Mouse (Mus musculus): ENCODE results near the gene Podn. TPM values are rescaled to one million over a fixed set of nuclear protein-coding genes. Genes with fewer than 3 reads are reported as not detected.

Podn gene
- polyA plus RNA-seq, 2 experiments: 0.25 to 0.66 TPM

DNA sequence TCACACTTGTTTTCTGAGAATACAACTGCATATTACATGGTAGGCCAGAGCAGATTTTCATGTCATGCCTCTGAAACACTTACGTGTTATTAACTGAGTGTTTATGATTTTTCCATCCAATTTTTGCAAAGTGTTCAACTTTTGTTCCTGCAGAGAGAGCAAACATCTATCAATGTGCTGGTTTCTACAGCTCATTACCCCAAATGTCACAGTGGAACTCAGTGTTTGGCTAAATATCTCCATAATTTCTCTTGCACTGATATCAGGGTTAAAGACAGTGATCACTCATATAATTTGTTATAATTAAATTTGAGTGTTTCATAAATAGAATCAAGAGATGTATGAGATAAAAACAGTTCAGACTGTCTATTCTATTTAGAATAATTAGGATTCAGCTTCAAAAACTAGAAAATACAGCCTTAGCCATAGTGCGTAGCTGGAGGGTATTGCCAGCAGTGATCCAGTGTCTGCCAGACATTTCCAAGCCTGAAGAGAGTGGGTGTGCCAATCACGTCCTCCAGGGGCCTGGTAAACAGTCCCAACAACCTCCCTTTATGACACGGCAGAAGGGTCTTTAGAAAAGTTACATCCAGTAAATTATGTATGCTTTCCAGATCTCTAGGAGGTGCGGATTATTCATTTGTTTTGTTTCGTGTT lies 3.4 kb downstream of the Podn start:
- Histone ChIP-seq H3K4me2 (ENCODE audit: low read depth) (no peak overlapping the region), H3K9me3 (ENCODE audit: control insufficient read depth, low read length) (no peaks in the 10 kb centered on the region), H3K27me3 (ENCODE audit: control insufficient read depth, insufficient read depth, low read length) (no peaks in the 10 kb centered on the region), H3K4me1 (replicated peaks; ENCODE audit: control insufficient read depth in 2 of 2, insufficient read depth in 2 of 2, low read length in 1 of 2) (no peaks in the 10 kb centered on the region), H3K36me3 (replicated peaks; ENCODE audit: control insufficient read depth, insufficient read depth, low read depth) (no peaks in the 10 kb centered on the region), H3K4me3 (ENCODE audit: insufficient read depth in 1 of 2, low read depth in 2 of 2, low read length in 2 of 2) (no peak overlapping the region), H3K27ac (no peak overlapping the region), H3K9ac (replicated peaks) (no peak overlapping the region)
- WGBS (ENCODE audit: insufficient replicate concordance): 71% methylated on average over 6 of the region's 6 CpGs
- DNase-seq (ENCODE audit: low read depth in 3 of 3, low spot score in 3 of 3) (no peak), ATAC-seq (ENCODE audit: insufficient read depth) (no peak)
- TF ChIP-seq CTCF (IDR thresholded peaks at IDR 0.05; ENCODE audit: low read depth) (no peak), EP300 (IDR thresholded peaks at IDR 0.05; ENCODE audit: low read depth) (no peak)

DNA sequence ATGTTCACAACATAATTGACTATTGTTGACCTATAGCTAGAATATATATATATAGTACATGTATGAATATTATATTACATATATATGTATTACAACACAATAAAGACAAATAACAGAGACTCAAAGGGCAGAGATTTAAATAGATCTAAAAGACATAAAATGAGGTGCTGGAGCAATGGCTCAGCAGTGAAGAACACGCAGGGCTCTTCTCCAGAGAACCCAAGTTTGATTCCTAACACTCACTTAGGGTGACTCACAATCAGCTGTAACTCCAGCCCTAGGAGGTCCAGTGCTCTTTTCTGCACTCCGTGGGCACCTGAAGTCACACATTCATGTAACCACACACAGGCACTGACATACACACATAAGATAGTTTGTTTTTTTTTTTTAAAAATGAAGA lies 12.3 kb downstream of the Podn start:
- no peak overlapping the region for H3K4me2 ChIP-seq (ENCODE audit: low read depth)
- no peak overlapping the region for H3K27ac ChIP-seq
- ATAC-seq (ENCODE audit: insufficient read depth) (no peak), DNase-seq (ENCODE audit: low read depth in 3 of 3, low spot score in 3 of 3) (no peak)
- no peak overlapping the region for H3K4me3 ChIP-seq (ENCODE audit: insufficient read depth in 1 of 2, low read depth in 2 of 2, low read length in 2 of 2)
- 71% methylated on average over 2 of the region's 2 CpGs for WGBS (ENCODE audit: insufficient replicate concordance)
- TF ChIP-seq CTCF (IDR thresholded peaks at IDR 0.05; ENCODE audit: low read depth): no peak
- TF ChIP-seq EP300 (IDR thresholded peaks at IDR 0.05; ENCODE audit: low read depth): no peak
- H3K27me3 ChIP-seq (ENCODE audit: control insufficient read depth, insufficient read depth, low read length): no peaks in the 10 kb centered on the region
- no peaks in the 10 kb centered on the region for H3K36me3 ChIP-seq (replicated peaks; ENCODE audit: control insufficient read depth, insufficient read depth, low read depth)
- H3K4me1 ChIP-seq (replicated peaks; ENCODE audit: control insufficient read depth in 2 of 2, insufficient read depth in 2 of 2, low read length in 1 of 2): peaks cover 0 to 4% of the 10 kb centered on the region in 2 experiments; a peak in 2 of 4 replicates
- H3K9ac ChIP-seq (replicated peaks): no peak overlapping the region
- H3K9me3 ChIP-seq (ENCODE audit: control insufficient read depth, low read length): no peaks in the 10 kb centered on the region

DNA sequence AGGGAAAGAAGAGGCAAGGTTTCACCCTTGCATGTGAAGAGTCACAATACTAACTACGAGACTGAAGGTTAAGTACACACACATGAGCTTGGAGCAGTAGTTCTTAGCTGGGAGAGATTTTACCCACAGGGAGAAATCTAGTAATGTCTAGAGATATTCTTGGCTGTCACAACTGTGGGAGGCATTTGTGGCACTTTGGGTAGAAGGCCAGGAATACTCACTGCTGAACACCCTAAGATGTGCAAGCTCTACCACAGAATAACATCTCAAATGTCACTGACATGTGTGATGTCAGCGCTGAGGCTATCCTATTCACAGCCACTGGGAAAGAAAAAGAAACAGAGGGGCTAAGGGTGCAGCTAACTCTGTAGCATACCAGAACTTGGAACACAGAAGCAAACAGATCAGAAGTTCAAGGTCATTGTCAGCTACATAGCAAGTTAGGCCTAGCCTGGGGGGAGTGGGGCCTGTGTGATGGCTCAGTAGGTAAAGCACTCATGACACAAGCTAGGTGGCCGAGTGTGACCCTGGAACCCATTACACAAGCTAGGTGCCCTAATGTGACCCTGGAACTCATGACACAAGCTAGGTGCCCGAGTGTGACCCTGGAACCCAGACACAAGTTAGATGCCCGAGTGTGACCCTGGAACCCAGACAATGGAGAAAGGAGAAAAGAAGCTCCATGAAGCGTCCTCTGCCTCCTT lies 13.1 kb downstream of the Podn start:
- no peak overlapping the region for H3K4me3 ChIP-seq (ENCODE audit: insufficient read depth in 1 of 2, low read depth in 2 of 2, low read length in 2 of 2)
- 59% methylated on average over 6 of the region's 6 CpGs for WGBS (ENCODE audit: insufficient replicate concordance)
- H3K4me1 ChIP-seq (replicated peaks; ENCODE audit: control insufficient read depth in 2 of 2, insufficient read depth in 2 of 2, low read length in 1 of 2): peaks cover 0 to 4% of the 10 kb centered on the region in 2 experiments; a peak in 2 of 4 replicates
- H3K9ac ChIP-seq (replicated peaks): no peak overlapping the region
- H3K4me2 ChIP-seq (ENCODE audit: low read depth): no peak overlapping the region
- no peaks in the 10 kb centered on the region for H3K27me3 ChIP-seq (ENCODE audit: control insufficient read depth, insufficient read depth, low read length)
- TF ChIP-seq CTCF (IDR thresholded peaks at IDR 0.05; ENCODE audit: low read depth): no peak
- TF ChIP-seq EP300 (IDR thresholded peaks at IDR 0.05; ENCODE audit: low read depth): no peak
- H3K36me3 ChIP-seq (replicated peaks; ENCODE audit: control insufficient read depth, insufficient read depth, low read depth): no peaks in the 10 kb centered on the region
- DNase-seq (ENCODE audit: low read depth in 3 of 3, low spot score in 3 of 3) (no peak), ATAC-seq (ENCODE audit: insufficient read depth) (peak; percentile 45; the same call in 1 of the 2 replicates)
- no peak overlapping the region for H3K27ac ChIP-seq
- H3K9me3 ChIP-seq (ENCODE audit: control insufficient read depth, low read length): no peaks in the 10 kb centered on the region

DNA sequence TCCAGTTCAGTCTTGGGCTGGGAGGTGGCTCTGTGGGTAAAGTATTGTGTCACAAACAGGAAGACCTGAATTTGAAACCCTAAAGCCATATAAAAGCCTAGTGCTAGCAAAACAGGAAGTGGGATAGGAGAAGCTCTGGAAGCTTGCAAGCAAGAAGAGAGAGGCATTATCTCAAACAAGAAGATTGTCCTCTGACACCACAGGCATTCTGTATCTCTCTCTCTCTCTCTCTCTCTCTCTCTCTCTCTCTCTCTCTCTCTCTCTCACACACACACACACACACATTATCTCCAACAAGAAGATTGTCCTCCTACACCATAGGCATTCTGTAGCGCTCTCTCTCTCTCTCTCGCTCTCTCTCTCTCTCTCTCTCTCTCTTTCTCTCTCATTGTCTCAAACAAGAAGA lies 13.8 kb downstream of the Podn start:
- ATAC-seq (ENCODE audit: insufficient read depth) (no peak), DNase-seq (ENCODE audit: low read depth in 3 of 3, low spot score in 3 of 3) (no peak)
- H3K27me3 ChIP-seq (ENCODE audit: control insufficient read depth, insufficient read depth, low read length): no peaks in the 10 kb centered on the region
- peaks cover 0 to 4% of the 10 kb centered on the region in 2 experiments; a peak in 2 of 4 replicates for H3K4me1 ChIP-seq (replicated peaks; ENCODE audit: control insufficient read depth in 2 of 2, insufficient read depth in 2 of 2, low read length in 1 of 2)
- WGBS (ENCODE audit: insufficient replicate concordance): 50% methylated on average over 2 of the region's 2 CpGs
- no peak overlapping the region for H3K4me3 ChIP-seq (ENCODE audit: insufficient read depth in 1 of 2, low read depth in 2 of 2, low read length in 2 of 2)
- H3K27ac ChIP-seq: no peak overlapping the region
- no peak overlapping the region for H3K9ac ChIP-seq (replicated peaks)
- TF ChIP-seq EP300 (IDR thresholded peaks at IDR 0.05; ENCODE audit: low read depth) (no peak), CTCF (IDR thresholded peaks at IDR 0.05; ENCODE audit: low read depth) (no peak)
- H3K9me3 ChIP-seq (ENCODE audit: control insufficient read depth, low read length): no peaks in the 10 kb centered on the region
- H3K36me3 ChIP-seq (replicated peaks; ENCODE audit: control insufficient read depth, insufficient read depth, low read depth): no peaks in the 10 kb centered on the region
- H3K4me2 ChIP-seq (ENCODE audit: low read depth): no peak overlapping the region

DNA sequence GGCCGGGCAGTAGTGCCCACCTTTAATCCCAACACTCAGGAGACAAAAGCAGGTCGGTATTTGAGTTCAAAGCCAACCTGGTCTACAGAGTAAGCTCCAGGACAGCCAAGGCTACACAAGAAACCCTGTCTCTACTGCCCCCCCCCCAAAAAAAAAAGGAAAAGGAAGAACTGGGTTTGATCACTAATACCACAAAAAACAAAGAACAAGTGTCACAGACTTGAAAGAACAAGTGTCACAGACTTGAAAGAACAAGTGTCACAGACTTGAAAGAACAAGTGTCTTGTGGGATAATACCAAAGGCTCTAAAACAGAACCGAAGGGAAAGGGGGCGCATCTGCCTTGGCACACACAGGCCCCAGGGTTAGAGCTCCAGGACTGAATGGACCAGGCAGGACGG lies 15.4 kb downstream of the Podn start:
- H3K4me3 ChIP-seq (ENCODE audit: insufficient read depth in 1 of 2, low read depth in 2 of 2, low read length in 2 of 2): no peak overlapping the region
- H3K9me3 ChIP-seq (ENCODE audit: control insufficient read depth, low read length): no peaks in the 10 kb centered on the region
- H3K36me3 ChIP-seq (replicated peaks; ENCODE audit: control insufficient read depth, insufficient read depth, low read depth): no peaks in the 10 kb centered on the region
- WGBS (ENCODE audit: insufficient replicate concordance): 57% methylated on average over 5 of the region's 5 CpGs
- no peak overlapping the region for H3K4me2 ChIP-seq (ENCODE audit: low read depth)
- H3K4me1 ChIP-seq (replicated peaks; ENCODE audit: control insufficient read depth in 2 of 2, insufficient read depth in 2 of 2, low read length in 1 of 2): peaks cover 0 to 4% of the 10 kb centered on the region in 2 experiments; a peak in 2 of 4 replicates
- no peak for ATAC-seq (ENCODE audit: insufficient read depth)
- no peak overlapping the region for H3K27ac ChIP-seq
- no peak overlapping the region for H3K9ac ChIP-seq (replicated peaks)
- no peak for DNase-seq (ENCODE audit: low read depth in 3 of 3, low spot score in 3 of 3)
- no peaks in the 10 kb centered on the region for H3K27me3 ChIP-seq (ENCODE audit: control insufficient read depth, insufficient read depth, low read length)
- no peak for TF ChIP-seq CTCF (IDR thresholded peaks at IDR 0.05; ENCODE audit: low read depth)
- no peak for TF ChIP-seq EP300 (IDR thresholded peaks at IDR 0.05; ENCODE audit: low read depth)

Data from liver, embryonic 14.5 days (tissue).